Mouse (Mus musculus): ENCODE measurements around the gene Syt7. TPM values are rescaled to one million over a fixed set of nuclear protein-coding genes. Genes with fewer than 3 reads are reported as not detected.

The Syt7 gene
- 3.6 and 3.8 TPM in 2 replicates for polyA plus RNA-seq (2012; rRNA removed; ENCODE audit: low replicate concordance)

GRCm38 (mm10) chr19:10388615-10389313, at the start of gene Syt7:
Gene Syt7 (plus strand): TSS chr19:10389090.

GRCm38 (mm10) chr19:10456752-10457483, 68.0 kb downstream of the Syt7 start, which contains the start of gene Lrrc10b:
Gene Lrrc10b (minus strand): TSS chr19:10457473.

GRCm38 (mm10) chr19:10482703-10483102, 93.8 kb downstream of the Syt7 start, which contains the start of gene Ppp1r32:
Gene Ppp1r32 (minus strand): TSS chr19:10482928.

Other genes with a start within 250 kb of the Syt7 start
- gene Fads1, start 206.2 kb upstream of the Syt7 start, polyA plus RNA-seq (2012; rRNA removed; ENCODE audit: low replicate concordance) = 49.5 and 69.1 TPM in 2 replicates
- gene Tmem258, start 185.1 kb upstream of the Syt7 start, polyA plus RNA-seq (2012; rRNA removed; ENCODE audit: low replicate concordance) = 66.4 and 172 TPM in 2 replicates
- 5.6 and 7.4 TPM in 2 replicates for gene Fen1, start 184.9 kb upstream of the Syt7 start, polyA plus RNA-seq (2012; rRNA removed; ENCODE audit: low replicate concordance)
- 0.65 and 1.2 TPM in 2 replicates for gene Myrf, start 148.3 kb upstream of the Syt7 start, polyA plus RNA-seq (2012; rRNA removed; ENCODE audit: low replicate concordance)
- gene Dagla, start 84.2 kb upstream of the Syt7 start, polyA plus RNA-seq (2012; rRNA removed; ENCODE audit: low replicate concordance) = 14.2 and 14.4 TPM in 2 replicates
- 0.63 and 1.8 TPM in 2 replicates for gene Lrrc10b, start 68.4 kb downstream of the Syt7 start, polyA plus RNA-seq (2012; rRNA removed; ENCODE audit: low replicate concordance)
- gene Ppp1r32, start 93.8 kb downstream of the Syt7 start, polyA plus RNA-seq (2012; rRNA removed; ENCODE audit: low replicate concordance) = 0.22 and 0.73 TPM in 2 replicates
- gene Cpsf7, start 136.2 kb downstream of the Syt7 start, polyA plus RNA-seq (2012; rRNA removed; ENCODE audit: low replicate concordance) = 34.0 and 45.2 TPM in 2 replicates
- gene Sdhaf2, start 137.1 kb downstream of the Syt7 start, polyA plus RNA-seq (2012; rRNA removed; ENCODE audit: low replicate concordance) = 16.4 and 43.7 TPM in 2 replicates
- gene Tmem216, start 167.1 kb downstream of the Syt7 start, polyA plus RNA-seq (2012; rRNA removed; ENCODE audit: low replicate concordance) = 21.1 and 55.6 TPM in 2 replicates
- 92.5 and 94.4 TPM in 2 replicates for gene Cyb561a3, start 188.1 kb downstream of the Syt7 start, polyA plus RNA-seq (2012; rRNA removed; ENCODE audit: low replicate concordance)
- 8.3 and 17.2 TPM in 2 replicates for gene Tmem138, start 188.3 kb downstream of the Syt7 start, polyA plus RNA-seq (2012; rRNA removed; ENCODE audit: low replicate concordance)
- 85.3 and 152 TPM in 2 replicates for gene Ddb1, start 216.2 kb downstream of the Syt7 start, polyA plus RNA-seq (2012; rRNA removed; ENCODE audit: low replicate concordance)
- 12.8 and 15.2 TPM in 2 replicates for gene Tkfc, start 216.6 kb downstream of the Syt7 start, polyA plus RNA-seq (2012; rRNA removed; ENCODE audit: low replicate concordance)
- 0.14 and 0.24 TPM in 2 replicates for gene Vwce, start 245.1 kb downstream of the Syt7 start, polyA plus RNA-seq (2012; rRNA removed; ENCODE audit: low replicate concordance)